Mouse (Mus musculus) lung, postnatal 0 days (tissue): ENCODE measurements around the gene Cacna1a. TPM values are rescaled to one million over a fixed set of nuclear protein-coding genes. Genes with fewer than 3 reads are reported as not detected.

Experiments
- ATAC-seq: fragments of 200-750 bp; cut with Nextera tagmentation; 2 replicates; pipeline ENCODE4 v1.8.0; 2017; ENCODE audit warnings: moderate library complexity
- DNase-seq: peaks from one replicate; pipeline ENCODE4 v3.0.0-alpha.2; 2016; ENCODE audit warnings: low spot score
- H3K27ac ChIP-seq: fragments of 300-500 bp; sonication (generic); 2 replicates; pipeline ENCODE4 v1.5.1; 2014; ENCODE audit warnings: antibody characterized with exemption, mild to moderate bottlenecking, low read length, mixed read lengths
- H3K27me3 ChIP-seq: fragments of 300-500 bp; sonication (generic); replicated peaks from 2 replicates; pipeline ENCODE4 v1.6.1; 2014; ENCODE audit warnings: low read length, mixed read lengths; ENCODE audit not compliant: insufficient read depth
- H3K36me3 ChIP-seq: fragments of 300-500 bp; sonication (generic); 2 replicates; pipeline ENCODE4 v1.6.1; 2014; ENCODE audit warnings: low read length, mixed read lengths; ENCODE audit not compliant: insufficient read depth
- H3K4me1 ChIP-seq: fragments of 300-500 bp; sonication (generic); 2 replicates; pipeline ENCODE4 v1.6.1; 2014; ENCODE audit warnings: antibody characterized with exemption, low read depth, low read length, mixed read lengths; ENCODE audit not compliant: insufficient read depth
- H3K4me2 ChIP-seq: fragments of 300-500 bp; sonication (generic); replicated peaks from 2 replicates; pipeline ENCODE4 v1.6.1; 2014; ENCODE audit warnings: low read depth, mild to moderate bottlenecking, low read length, moderate library complexity, mixed read lengths
- H3K4me3 ChIP-seq: fragments of 300-500 bp; sonication (generic); 2 replicates; pipeline ENCODE4 v1.5.1; 2014; ENCODE audit warnings: low read depth, low read length
- H3K9ac ChIP-seq: fragments of 300-500 bp; sonication (generic); replicated peaks from 2 replicates; pipeline ENCODE4 v1.6.1; 2014; ENCODE audit warnings: low read depth, mild to moderate bottlenecking
- H3K9me3 ChIP-seq: fragments of 300-500 bp; sonication (generic); 2 replicates; pipeline ENCODE4 v1.6.1; 2016; ENCODE audit warnings: low read length, mixed read lengths
- CTCF ChIP-seq: IDR thresholded peaks from 2 replicates; pipeline ENCODE4 v1.5.1; 2016; ENCODE audit warnings: antibody characterized with exemption, mild to moderate bottlenecking
- EP300 ChIP-seq: IDR thresholded peaks from 2 replicates; pipeline ENCODE4 v1.6.1; 2016; ENCODE audit warnings: antibody characterized with exemption, mild to moderate bottlenecking, control low read depth
- WGBS: fragments of 180-500 bp; shearing (Covaris S2); extraction: QIAGEN DNeasy Blood & Tissue Kit; methylation state at CpG from one replicate; pipeline ENCODE4 v1.1.7; 2014; 5-methylcytosine and 5-hydroxymethylcytosine counted together
- polyA plus RNA-seq: library from polyadenylated mRNA; unstranded; fragments of >200 nt; fragmentation: Nextera tagmentation; extraction: Ambion mirVana; gene quantifications from 2 replicates; pipeline ENCODE4 v1.2.1, GENCODE M21; 2015

Gene Cacna1a
- polyA plus RNA-seq, 1 experiment from 2014 or later: 3.3 TPM

- TF ChIP-seq EP300 (no peak), CTCF (no peak)
- no peak overlapping the region for H3K4me2 ChIP-seq
- H3K9ac ChIP-seq: no peak overlapping the region
- no peak overlapping the region for H3K27ac ChIP-seq
- WGBS: 27% methylated on average over 5 of the region's 5 CpGs
- H3K9me3 ChIP-seq: no peaks in the 10 kb centered on the region
- no peaks in the 10 kb centered on the region for H3K36me3 ChIP-seq
- ATAC-seq: no peak
- no peaks in the 10 kb centered on the region for H3K4me1 ChIP-seq
- DNase-seq: no peak
- no peaks in the 10 kb centered on the region for H3K27me3 ChIP-seq
- H3K4me3 ChIP-seq: no peak overlapping the region
Observed at GRCm38 (mm10) chr8:84459276-84459675, 71.0 kb downstream of the Cacna1a start.

GRCm38 (mm10) chr8:84460698-84461097 lies 72.5 kb downstream of the Cacna1a start:
- Histone ChIP-seq H3K4me1 (no peaks in the 10 kb centered on the region), H3K4me3 (no peak overlapping the region), H3K36me3 (no peaks in the 10 kb centered on the region), H3K9ac (no peak overlapping the region), H3K27me3 (no peaks in the 10 kb centered on the region), H3K9me3 (no peaks in the 10 kb centered on the region), H3K4me2 (no peak overlapping the region), H3K27ac (no peak overlapping the region)
- TF ChIP-seq EP300: no peak
- TF ChIP-seq CTCF: no peak
- DNase-seq: no peak
- WGBS: 37% methylated on average over 2 of the region's 2 CpGs
- ATAC-seq: no peak

DNA sequence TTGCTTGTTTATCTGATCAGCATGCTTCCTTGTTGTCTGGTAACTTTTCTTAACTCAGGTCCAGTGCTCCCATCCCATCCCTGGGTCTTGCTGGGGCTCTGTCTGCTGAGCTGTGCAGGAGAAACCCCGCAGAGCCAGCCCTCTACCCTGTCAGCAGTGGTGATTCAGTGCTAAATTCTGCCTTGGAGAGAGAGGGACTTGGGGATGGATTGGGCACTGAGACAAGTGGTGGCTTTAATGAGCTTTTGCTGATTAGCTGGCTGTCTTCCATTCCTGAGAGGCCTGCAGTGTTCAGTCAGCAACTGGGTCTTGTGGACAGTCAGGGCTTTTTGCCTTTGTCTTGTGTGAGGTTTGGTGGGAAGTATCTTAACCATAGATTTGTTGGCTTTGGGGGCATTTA lies 78.7 kb downstream of the Cacna1a start:
- no peak overlapping the region for H3K27ac ChIP-seq
- H3K4me1 ChIP-seq: no peaks in the 10 kb centered on the region
- no peak overlapping the region for H3K9ac ChIP-seq
- H3K4me2 ChIP-seq: no peak overlapping the region
- H3K4me3 ChIP-seq: no peak overlapping the region
- DNase-seq (no peak), ATAC-seq (no peak)
- no peaks in the 10 kb centered on the region for H3K9me3 ChIP-seq
- TF ChIP-seq CTCF: no peak
- TF ChIP-seq EP300: no peak
- H3K27me3 ChIP-seq: no peaks in the 10 kb centered on the region
- H3K36me3 ChIP-seq: no peaks in the 10 kb centered on the region
- 52% methylated on average over 1 of the region's 1 CpGs for WGBS

GRCm38 (mm10) chr8:84469076-84469475 lies 80.8 kb downstream of the Cacna1a start:
- ATAC-seq: no peak
- Histone ChIP-seq H3K27me3 (no peaks in the 10 kb centered on the region), H3K4me2 (no peak overlapping the region), H3K4me1 (no peaks in the 10 kb centered on the region), H3K27ac (no peak overlapping the region), H3K9me3 (no peaks in the 10 kb centered on the region), H3K9ac (no peak overlapping the region), H3K4me3 (no peak overlapping the region), H3K36me3 (no peaks in the 10 kb centered on the region)
- 75% methylated on average over 4 of the region's 4 CpGs for WGBS
- no peak for DNase-seq
- no peak for TF ChIP-seq CTCF
- no peak for TF ChIP-seq EP300

DNA sequence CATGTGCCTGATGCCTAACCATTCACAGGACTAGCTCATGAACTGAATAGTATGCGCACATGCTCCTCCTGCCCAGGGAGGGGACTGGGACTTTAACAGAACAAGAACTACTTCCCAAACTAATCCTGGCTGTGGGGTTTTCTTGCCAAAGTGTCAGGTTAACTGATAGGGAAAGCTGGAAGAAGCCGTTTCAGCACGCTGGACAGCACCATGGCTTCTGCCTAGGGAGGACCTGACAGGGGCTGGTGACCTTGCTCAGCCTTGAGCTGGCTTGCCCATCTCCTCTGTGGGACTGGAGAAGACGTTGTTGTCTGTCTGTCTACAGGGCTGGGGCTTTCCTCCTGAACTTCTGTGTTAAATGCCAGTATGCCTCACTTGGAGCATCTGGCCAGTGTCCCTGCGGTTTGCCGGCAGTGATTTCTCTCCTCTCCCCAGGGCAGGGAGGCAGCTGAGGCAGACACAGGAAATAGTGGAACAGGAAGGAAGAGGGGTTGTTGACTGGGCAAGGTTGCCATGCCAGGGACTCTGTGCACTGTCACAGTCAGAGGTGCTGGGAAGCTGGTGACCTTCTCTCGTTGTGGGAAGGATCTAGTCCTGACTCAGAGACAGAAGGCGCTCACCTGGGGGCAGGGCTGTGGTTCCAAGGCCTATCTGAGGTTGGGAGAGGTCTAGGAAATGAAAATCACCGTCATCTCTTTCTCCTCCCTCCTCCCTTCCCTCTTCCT lies 83.2 kb downstream of the Cacna1a start:
- no peaks in the 10 kb centered on the region for H3K9me3 ChIP-seq
- no peaks in the 10 kb centered on the region for H3K4me1 ChIP-seq
- no peaks in the 10 kb centered on the region for H3K27me3 ChIP-seq
- WGBS: 39% methylated on average over 9 of the region's 9 CpGs
- no peak overlapping the region for H3K4me3 ChIP-seq
- no peaks in the 10 kb centered on the region for H3K36me3 ChIP-seq
- H3K9ac ChIP-seq: no peak overlapping the region
- H3K27ac ChIP-seq: no peak overlapping the region
- no peak overlapping the region for H3K4me2 ChIP-seq
- TF ChIP-seq EP300 (no peak), CTCF (no peak)
- peak; percentile 23; the same call in 1 of the 2 replicates for ATAC-seq
- DNase-seq: peak; percentile 40

- H3K27ac ChIP-seq: no peak overlapping the region
- WGBS: 84% methylated on average over 1 of the region's 1 CpGs
- no peaks in the 10 kb centered on the region for H3K36me3 ChIP-seq
- H3K4me1 ChIP-seq: no peaks in the 10 kb centered on the region
- H3K9ac ChIP-seq: no peak overlapping the region
- peak; percentile 32 for TF ChIP-seq CTCF
- TF ChIP-seq EP300: no peak
- H3K4me2 ChIP-seq: no peak overlapping the region
- H3K9me3 ChIP-seq: no peaks in the 10 kb centered on the region
- ATAC-seq: no peak
- no peak for DNase-seq
- no peaks in the 10 kb centered on the region for H3K27me3 ChIP-seq
- H3K4me3 ChIP-seq: no peak overlapping the region
Observed at GRCm38 (mm10) chr8:84474456-84474855, 86.2 kb downstream of the Cacna1a start.
